Mouse (Mus musculus) lung, adult 2 months (tissue): ENCODE data around the gene Retsat.

Experiments
- CTCF ChIP-seq: fragments of 200-500 bp; IDR thresholded peaks from 2 replicates; pipeline ENCODE4 v1.5.1; 2011; ENCODE audit warnings: mild to moderate bottlenecking, low read length, control low read depth; ENCODE audit not compliant: insufficient read depth
- POLR2A ChIP-seq: fragments of 200-500 bp; IDR thresholded peaks from 2 replicates; pipeline ENCODE4 v1.6.1; 2011; ENCODE audit warnings: low read depth, mild to moderate bottlenecking, control low read depth, low read length, borderline replicate concordance; ENCODE audit errors: extremely low read depth

DNA sequence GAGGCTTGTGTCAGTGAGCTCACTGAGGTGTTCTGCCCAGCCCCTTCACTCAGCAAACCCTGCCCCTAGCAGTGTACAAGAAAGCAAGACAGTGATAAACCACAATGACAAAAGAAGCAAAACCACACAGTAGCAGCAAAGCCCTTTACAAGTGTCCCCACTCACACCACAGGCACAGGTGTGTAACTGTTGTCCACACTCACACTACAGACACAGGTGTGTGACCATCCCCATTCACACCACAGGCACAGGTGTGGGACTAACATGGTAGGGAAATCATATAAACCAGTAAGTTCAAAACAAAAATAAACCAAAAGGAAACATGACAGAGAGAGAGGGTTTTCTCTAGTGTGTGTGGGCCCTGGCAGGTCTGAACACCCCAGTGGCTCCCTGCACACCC, 10.0 kb upstream of the Retsat start:
- no peak for TF ChIP-seq POLR2A
- no peak for TF ChIP-seq CTCF
